Mouse (Mus musculus) heart, postnatal 14 days (tissue): Measurements from ENCODE around the gene Ctns. TPM values are rescaled to one million over a fixed set of nuclear protein-coding genes. Genes with fewer than 3 reads are reported as not detected.

Source experiments
- DNase-seq, 2 experiments: peaks; one replicate each; pipeline ENCODE4 v3.0.0; 2021 to 2022
- intact Hi-C: fragments of 180-260 bp; cut with DNase I; formaldehyde crosslinking; loops from one replicate; pipeline ENCODE4 v1.15.1; 2025
- total RNA-seq, 2 experiments: library from RNA; stranded (reverse); gene quantifications; 2 replicates each; pipeline ENCODE4 v1.2.3; 2021

Ctns gene
- total RNA-seq, 2 experiments from 2014 or later = 11.3 to 11.7 TPM

- intact Hi-C loops = no loop called here
- DNase-seq = peak; percentile 92
Measured at GRCm38 (mm10) chr11:73199230-73199712, 429 bp upstream of the Ctns start, which contains the start of gene Shpk. Shpk (plus strand) TSS chr11:73199460.

DNA sequence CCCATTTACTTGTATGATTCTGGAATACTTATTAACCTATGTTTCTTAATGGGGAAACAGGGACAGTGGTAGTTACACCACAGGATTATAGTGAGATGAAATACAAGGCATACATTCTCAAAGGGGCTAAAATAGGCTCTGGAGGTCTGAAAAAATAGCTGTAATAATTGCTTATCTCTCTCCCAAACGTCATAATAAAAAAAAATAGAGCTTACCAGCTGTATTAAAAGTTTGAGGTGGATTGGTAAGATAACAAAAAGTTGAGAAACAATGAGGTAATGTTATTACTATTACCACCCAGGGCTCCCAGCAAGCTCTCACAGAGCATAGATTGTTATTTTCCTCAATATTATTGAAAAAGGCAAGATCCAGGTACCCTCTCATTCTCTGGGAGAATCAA is 652 bp downstream of the Ctns start:
- intact Hi-C loops = no loop called here
- DNase-seq = no peak

- intact Hi-C loops = no loop called here
- DNase-seq = no peak
Measured at GRCm38 (mm10) chr11:73194444-73194843, 4.4 kb downstream of the Ctns start.

- intact Hi-C loops = no loop called here
Measured at GRCm38 (mm10) chr11:73193047-73193446, 5.8 kb downstream of the Ctns start.

DNA sequence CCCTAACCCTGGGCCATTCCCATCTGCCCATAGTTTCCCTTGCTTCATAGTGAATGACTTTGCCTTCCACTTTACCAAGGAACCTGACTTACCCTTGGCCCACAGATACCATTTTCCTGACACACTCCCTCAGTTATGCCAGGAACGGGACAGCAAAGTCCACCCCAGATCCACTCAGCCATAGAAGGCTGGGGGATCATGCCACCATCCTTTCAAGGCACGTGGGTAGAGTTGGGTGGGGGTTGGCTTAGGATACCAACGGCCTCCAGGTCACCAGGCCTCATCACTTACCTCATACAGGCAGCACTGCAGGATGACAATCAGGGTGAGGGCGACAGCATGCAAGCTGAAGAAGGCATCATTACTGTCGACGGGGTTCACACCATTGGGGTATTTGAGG is 11.6 kb downstream of the Ctns start:
- no peak for DNase-seq
- intact Hi-C loops = no loop called here

More at GRCm38 (mm10) chr11:73193047-73193446, 5.8 kb downstream of the Ctns start:
- DNase-seq = no peak

DNA sequence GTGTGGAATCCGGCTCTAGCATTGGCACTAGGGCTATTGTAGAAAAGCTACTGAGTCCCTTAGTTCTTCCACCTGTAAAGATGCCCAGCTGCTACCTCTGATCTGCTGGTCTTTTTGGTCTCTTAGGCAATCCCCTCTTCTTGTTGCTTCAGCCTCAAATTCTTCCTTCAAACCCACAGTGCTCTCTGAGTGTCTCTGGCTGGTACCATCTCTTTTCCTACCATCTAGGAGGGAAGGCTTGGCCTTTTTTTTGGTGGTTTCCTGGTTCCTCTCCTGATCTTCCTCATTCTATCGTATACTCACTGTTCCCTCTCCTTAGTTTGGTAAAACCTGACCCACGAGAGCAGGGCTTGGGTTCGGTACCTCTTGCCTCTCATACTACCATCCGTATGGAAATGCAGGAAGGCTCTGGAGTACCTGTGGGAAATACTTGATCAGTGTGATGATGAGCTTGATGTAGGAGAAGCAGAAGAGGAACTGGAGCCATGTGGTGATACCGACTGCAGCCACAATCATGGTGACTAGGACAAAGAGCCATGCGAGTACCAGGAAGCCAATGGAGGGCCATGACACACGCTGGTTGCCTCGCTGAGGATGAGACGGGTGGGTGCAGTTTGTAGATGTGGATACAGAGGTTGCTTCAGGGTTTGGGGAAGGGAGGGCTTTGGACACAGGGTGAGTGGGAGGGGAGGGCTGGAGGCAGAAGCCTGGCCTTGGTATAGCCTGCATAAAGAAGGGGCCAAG is 12.8 kb downstream of the Ctns start:
- no peak for DNase-seq
- intact Hi-C loops = no loop called here

GRCm38 (mm10) chr11:73177895-73178294 is 20.9 kb downstream of the Ctns start:
- DNase-seq = no peak
- intact Hi-C loops = loop anchor here (5.0 kb wide), 1 partner anchor 41 kb away; the partner anchor contains the start of gene Haspin

GRCm38 (mm10) chr11:73177509-73177875 is 21.4 kb downstream of the Ctns start:
- intact Hi-C loops = loop anchor here (5.0 kb wide), 1 partner anchor 40 kb away; the partner anchor contains the start of gene Haspin

GRCm38 (mm10) chr11:73176608-73177508 is 22.0 kb downstream of the Ctns start, which contains the start of the genes Emc6 and Tax1bp3:
Emc6 (minus strand) TSS chr11:73177037.
Tax1bp3 (plus strand) TSS chr11:73177083.
- intact Hi-C loops = loop anchor here (5.0 kb wide), 1 partner anchor 40 kb away; the partner anchor contains the start of gene Haspin
- peak; percentile 97 to 98 for DNase-seq

More at GRCm38 (mm10) chr11:73177509-73177875, 21.4 kb downstream of the Ctns start:
- peak; percentile 88 to 90 for DNase-seq

GRCm38 (mm10) chr11:73176186-73176585 is 22.7 kb downstream of the Ctns start:
- no peak for DNase-seq

DNA sequence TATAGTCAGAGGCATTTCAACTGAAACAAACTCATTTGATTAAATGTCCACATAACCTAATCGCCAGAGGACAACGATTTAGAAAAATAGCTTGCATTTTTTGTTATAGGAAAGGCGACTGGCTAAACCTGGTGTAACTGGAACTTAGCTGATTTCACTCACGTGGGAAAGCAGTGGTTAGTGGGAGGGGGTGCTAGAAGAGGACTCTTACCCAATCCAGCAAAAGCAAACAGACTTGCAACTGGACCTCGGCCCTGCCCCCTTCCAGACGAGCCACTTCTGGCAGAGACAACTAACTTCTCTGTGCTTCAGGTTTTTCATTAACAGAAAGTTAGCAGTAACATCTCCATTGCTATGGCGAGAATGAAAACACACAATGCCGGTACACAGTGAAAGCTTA is 23.2 kb downstream of the Ctns start:
- intact Hi-C loops = loop anchor here (5.0 kb wide), 1 partner anchor 38 kb away; the partner anchor contains the start of gene Haspin
- DNase-seq = no peak

More at GRCm38 (mm10) chr11:73176186-73176585, 22.7 kb downstream of the Ctns start:
- intact Hi-C loops = loop anchor here (5.0 kb wide), 1 partner anchor 39 kb away; the partner anchor contains the start of gene Haspin

DNA sequence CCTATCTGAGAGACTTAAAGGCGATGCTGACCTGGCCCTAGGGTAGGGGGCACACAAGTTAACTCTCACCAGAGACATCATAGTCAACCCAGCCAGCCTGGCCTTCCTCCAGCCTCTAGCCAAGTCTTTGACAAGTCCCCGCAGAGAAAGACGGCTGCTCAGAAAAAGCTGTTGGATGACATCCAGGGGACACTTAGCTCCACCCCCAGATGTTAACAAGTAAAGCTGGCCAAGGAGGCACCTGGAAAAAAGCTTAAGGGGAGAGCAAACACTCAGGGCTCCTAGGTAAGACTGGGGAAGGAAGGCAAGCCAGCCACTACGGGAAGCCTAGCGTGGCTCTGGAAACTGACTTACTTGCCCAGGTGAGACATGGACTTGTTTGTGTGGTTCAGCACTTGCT is 26.7 kb downstream of the Ctns start:
- intact Hi-C loops = no loop called here
- DNase-seq = peak; percentile 62 to 63

- DNase-seq = peak; percentile 54 to 74
Measured at GRCm38 (mm10) chr11:73169231-73169630, 29.6 kb downstream of the Ctns start.

DNA sequence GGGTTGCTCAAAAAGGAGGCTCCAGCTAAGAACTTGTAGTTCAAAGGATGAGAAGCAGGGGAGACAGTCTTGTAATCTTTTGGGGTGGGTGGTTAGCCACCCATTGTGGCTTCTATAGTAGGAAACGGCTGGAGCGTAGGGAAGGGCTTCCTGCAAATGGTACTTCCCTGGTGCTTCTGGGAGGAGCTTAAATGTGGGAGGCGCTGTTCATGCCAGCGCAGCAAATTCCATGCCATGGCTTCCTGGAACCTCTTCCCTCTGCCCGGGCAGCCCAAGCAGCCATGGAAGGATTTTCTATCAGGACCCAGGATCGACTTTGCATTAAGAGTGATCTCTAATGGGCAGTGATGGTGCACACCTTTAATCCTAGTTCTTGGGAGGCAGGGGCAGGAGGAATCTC is 30.3 kb downstream of the Ctns start:
- intact Hi-C loops = no loop called here
- DNase-seq = no peak

More at GRCm38 (mm10) chr11:73169231-73169630, 29.6 kb downstream of the Ctns start:
- intact Hi-C loops = no loop called here

DNA sequence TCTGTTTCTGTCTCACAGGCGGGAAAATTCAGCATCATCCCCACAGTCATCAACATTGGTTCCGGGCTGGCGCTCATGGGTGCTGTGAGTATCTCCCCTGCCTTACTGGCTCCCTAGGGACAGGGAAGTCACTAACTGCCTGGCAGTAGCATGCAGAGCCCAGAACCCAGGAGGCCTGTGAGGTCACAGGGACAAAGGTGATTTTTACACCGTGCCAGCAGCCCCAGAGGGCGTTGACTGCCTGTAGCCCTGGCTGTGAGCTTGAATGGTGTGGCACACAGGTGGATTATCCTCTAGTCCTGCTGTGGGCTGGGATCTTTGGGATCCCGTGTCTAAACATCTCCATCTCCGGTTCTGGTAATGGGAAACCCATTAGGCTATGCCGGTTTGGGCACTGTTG is 30.8 kb downstream of the Ctns start:
- DNase-seq = no peak
- intact Hi-C loops = no loop called here

DNA sequence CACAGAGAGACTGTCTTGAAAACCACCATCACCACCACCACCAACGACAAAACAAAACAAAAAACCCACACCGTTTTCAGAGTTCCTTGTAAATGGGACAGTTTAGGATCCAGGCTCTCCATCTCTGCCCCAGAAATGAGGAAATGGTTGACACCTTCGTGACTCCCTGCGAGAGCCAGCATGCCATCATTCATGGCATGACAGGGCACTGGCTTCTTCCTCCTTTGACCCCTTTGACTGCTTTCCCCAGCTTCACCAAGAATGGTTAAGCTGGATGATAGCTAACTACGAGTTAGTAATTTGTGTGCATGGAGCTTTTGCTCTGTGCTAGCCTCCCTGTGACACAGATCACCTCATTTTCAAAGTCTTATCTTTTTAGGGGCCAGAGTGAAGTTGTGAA is 36.6 kb downstream of the Ctns start:
- DNase-seq = no peak
- intact Hi-C loops = no loop called here

DNA sequence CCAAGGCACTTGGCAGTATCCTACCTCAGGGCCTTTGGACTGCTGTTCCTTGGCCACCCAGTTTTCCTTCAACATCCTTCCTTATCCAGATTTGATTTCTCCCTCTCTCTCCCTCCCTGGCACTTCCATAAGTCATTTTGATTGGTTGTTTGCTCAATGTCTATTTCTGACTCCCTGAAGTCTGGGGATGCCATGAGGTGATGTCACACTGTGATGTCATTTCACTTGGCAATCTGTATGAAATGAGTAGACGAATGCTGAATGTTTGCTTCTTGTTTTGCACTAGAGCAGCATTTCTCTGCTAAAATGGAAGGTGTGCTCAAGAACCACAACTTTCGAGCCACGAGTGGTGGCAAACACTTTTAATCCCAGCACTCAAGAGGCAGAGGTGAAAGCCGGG is 37.2 kb downstream of the Ctns start:
- no peak for DNase-seq
- intact Hi-C loops = no loop called here

GRCm38 (mm10) chr11:73160811-73161200 is 38.0 kb downstream of the Ctns start:
- intact Hi-C loops = no loop called here
- DNase-seq = peak; percentile 52 to 67

- intact Hi-C loops = loop anchor here (2.0 kb wide), 1 partner anchor 21 kb away; the partner anchor contains the start of gene Haspin
- peak; percentile 67 to 68 for DNase-seq
Measured at GRCm38 (mm10) chr11:73159957-73160810, 38.7 kb downstream of the Ctns start, which contains the start of gene P2rx5. P2rx5 (plus strand) TSS chr11:73160421.
